In the genomic region with DNA sequence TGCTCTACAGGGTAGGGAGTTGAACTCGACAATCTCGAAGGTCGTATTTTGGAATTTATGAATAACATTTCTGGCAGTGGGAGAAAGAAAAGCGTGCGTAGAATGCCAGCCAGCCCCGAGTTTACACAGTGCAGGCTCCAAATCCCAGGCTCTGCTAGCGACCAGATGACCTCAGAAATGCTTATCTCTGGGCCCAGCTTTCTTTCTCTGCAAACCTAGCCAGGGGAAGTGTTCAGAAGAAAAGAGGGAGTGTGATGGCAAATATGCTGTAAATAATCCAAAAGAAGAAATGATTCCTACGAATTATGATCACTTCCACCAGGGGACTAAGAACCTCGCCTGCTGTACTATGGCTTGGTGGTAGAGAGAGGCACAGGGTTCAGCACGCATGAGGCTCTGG, we compare ENCODE assay signal across 11 mouse cellular contexts. TPM values are rescaled to one million over a fixed set of nuclear protein-coding genes. Genes with fewer than 3 reads are reported as not detected.
"Had no signal": no experiment of that assay in that cellular context is flagged by ENCODE, and none has a peak within 500 bp of the region (broad histone marks: within the 10 kb centered on the region; RNA-seq: fewer than 3 reads in every experiment).

No protein-coding gene starts in this region.

- H3K4me2 ChIP-seq: kidney, embryonic 15.5 days; limb, embryonic 12.5 days; liver, embryonic 13.5 days had no signal

- H3K9ac ChIP-seq: kidney, embryonic 15.5 days; limb, embryonic 12.5 days; liver, embryonic 13.5 days; liver, postnatal 0 days had no signal

- H3K9me3 ChIP-seq: kidney, embryonic 15.5 days; limb, embryonic 12.5 days; liver, embryonic 13.5 days had no signal

- H3K36me3 ChIP-seq: kidney, embryonic 15.5 days; limb, embryonic 12.5 days; liver, embryonic 13.5 days had no signal

- ATAC-seq: liver, postnatal 0 days had no signal

- H3K4me3 ChIP-seq: kidney, embryonic 15.5 days; limb, embryonic 12.5 days; liver, embryonic 13.5 days had no signal

- DNase-seq: kidney, adult 2 months; kidney, postnatal 14 days; liver; liver, embryonic 13.5 days; liver, postnatal 0 days; lung, postnatal 36 days; thymus, adult 2 months; thymus, postnatal 25 days had no signal

- H3K27ac ChIP-seq: kidney, embryonic 15.5 days; limb, embryonic 12.5 days; liver, embryonic 13.5 days had no signal

RNA-seq across cellular contexts. Expression of gene Cabp1, which starts 10.7 kb away (rescaled TPM):
- total RNA-seq: megakaryocyte progenitor cell, adult 5-6 weeks had no signal
- polyA plus RNA-seq: liver, embryonic 13.5 days; liver, postnatal 0 days had no signal
